Mouse (Mus musculus): ENCODE measurements around the gene Rhot1. TPM values are rescaled to one million over a fixed set of nuclear protein-coding genes. Genes with fewer than 3 reads are reported as not detected.

Gene Rhot1
- total RNA-seq (2023), result 10 to 100 TPM; 51.2 to 51.8 TPM

GRCm38 (mm10) chr11:80208860-80209800, at the start of gene Rhot1:
Gene Rhot1 (plus strand): TSS chr11:80209019.

GRCm38 (mm10) chr11:80183705-80184255, 25.0 kb upstream of the Rhot1 start, which contains the start of gene Rnf135:
Gene Rnf135 (plus strand): TSS chr11:80183851.

GRCm38 (mm10) chr11:80300551-80301315, 91.9 kb downstream of the Rhot1 start, which contains the start of gene Rhbdl3:
Gene Rhbdl3 (plus strand): TSS chr11:80300912.

Other genes starting within 250 kb of the Rhot1 start
- gene Utp6, start 246.6 kb upstream of the Rhot1 start, total RNA-seq (2023), result 10 to 100 TPM; 39.2 to 62.8 TPM
- 10 to 100 TPM; 88.4 to 95.9 TPM for gene Suz12, start 215.9 kb upstream of the Rhot1 start, total RNA-seq (2023)
- 100 to 1,000 TPM; 241 to 285 TPM for gene Crlf3, start 128.0 kb upstream of the Rhot1 start, total RNA-seq (2023)
- gene Atad5, start 119.6 kb upstream of the Rhot1 start, total RNA-seq (2023), result 1 to 10 TPM; 6.3 to 7.8 TPM
- gene Tefm, start 66.8 kb upstream of the Rhot1 start, total RNA-seq (2023), result 1 to 10 TPM; 7.4 to 9.9 TPM
- under 1 TPM in 1 of 2 experiments, not detected in 1; 0.32 TPM for gene Adap2, start 54.9 kb upstream of the Rhot1 start, total RNA-seq (2023)
- gene Rnf135, start 25.2 kb upstream of the Rhot1 start, total RNA-seq (2023), result 10 to 100 TPM in 1 of 2 experiments, 1 to 10 TPM in 1; 8.8 to 10.2 TPM
- under 1 TPM; 0.24 to 0.52 TPM for gene Rhbdl3, start 91.9 kb downstream of the Rhot1 start, total RNA-seq (2023)
- gene 5730455P16Rik, start 169.0 kb downstream of the Rhot1 start, total RNA-seq (2023), result 10 to 100 TPM; 13.1 to 21.2 TPM
- gene Zfp207, start 174.3 kb downstream of the Rhot1 start, total RNA-seq (2023), result 100 to 1,000 TPM; 206 to 232 TPM
- 100 to 1,000 TPM; 110 to 126 TPM for gene Psmd11, start 219.6 kb downstream of the Rhot1 start, total RNA-seq (2023)

Data from B cell, adult 67 days (primary cell).